Mouse (Mus musculus): ENCODE data around the gene Cox5a.

DNA sequence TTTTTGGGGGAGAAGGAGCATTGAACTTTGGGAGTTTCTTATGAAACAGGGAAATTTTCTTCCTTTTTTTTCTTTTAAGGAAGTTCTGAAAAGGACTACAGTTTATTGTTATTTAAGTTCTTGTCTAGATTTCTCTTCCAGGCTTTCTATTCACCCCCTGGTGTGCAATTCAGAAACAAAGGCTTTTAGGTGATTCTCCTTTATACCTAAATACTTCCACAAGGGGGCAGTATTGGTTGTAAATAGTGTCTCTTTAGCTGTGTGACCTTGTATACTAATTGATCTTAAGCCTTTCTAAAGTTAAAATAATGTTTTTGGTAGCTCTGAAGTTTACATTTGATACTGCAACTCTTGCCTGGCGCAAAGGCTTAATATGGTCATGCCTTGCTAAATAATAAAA, 2.7 kb downstream of the Cox5a start:
- TF ChIP-seq CTCF (IDR thresholded peaks at IDR 0.05; ENCODE audit: borderline replicate concordance, control insufficient read depth, extremely low read depth, insufficient read depth, low read length, poor library complexity) (no peak), POLR2A (IDR thresholded peaks at IDR 0.05; ENCODE audit: control insufficient read depth, extremely low read depth, insufficient read depth, low read length, poor library complexity) (no peak)
